Mouse (Mus musculus): Measurements from ENCODE around the gene Mapkapk5. TPM values are rescaled to one million over a fixed set of nuclear protein-coding genes. Genes with fewer than 3 reads are reported as not detected.

Gene Mapkapk5
- polyA plus RNA-seq (2014; fragmentation: Illumina TruSeq; extraction: RNeasy Lipid Tissue Mini Kit (QIAGEN cat#74804); ENCODE audit: low read depth, low replicate concordance) = 84.6 TPM

GRCm38 (mm10) chr5:121545793-121546529 lies at the start of gene Mapkapk5:
Gene Mapkapk5, minus strand, starts transcription at chr5:121545905.

DNA sequence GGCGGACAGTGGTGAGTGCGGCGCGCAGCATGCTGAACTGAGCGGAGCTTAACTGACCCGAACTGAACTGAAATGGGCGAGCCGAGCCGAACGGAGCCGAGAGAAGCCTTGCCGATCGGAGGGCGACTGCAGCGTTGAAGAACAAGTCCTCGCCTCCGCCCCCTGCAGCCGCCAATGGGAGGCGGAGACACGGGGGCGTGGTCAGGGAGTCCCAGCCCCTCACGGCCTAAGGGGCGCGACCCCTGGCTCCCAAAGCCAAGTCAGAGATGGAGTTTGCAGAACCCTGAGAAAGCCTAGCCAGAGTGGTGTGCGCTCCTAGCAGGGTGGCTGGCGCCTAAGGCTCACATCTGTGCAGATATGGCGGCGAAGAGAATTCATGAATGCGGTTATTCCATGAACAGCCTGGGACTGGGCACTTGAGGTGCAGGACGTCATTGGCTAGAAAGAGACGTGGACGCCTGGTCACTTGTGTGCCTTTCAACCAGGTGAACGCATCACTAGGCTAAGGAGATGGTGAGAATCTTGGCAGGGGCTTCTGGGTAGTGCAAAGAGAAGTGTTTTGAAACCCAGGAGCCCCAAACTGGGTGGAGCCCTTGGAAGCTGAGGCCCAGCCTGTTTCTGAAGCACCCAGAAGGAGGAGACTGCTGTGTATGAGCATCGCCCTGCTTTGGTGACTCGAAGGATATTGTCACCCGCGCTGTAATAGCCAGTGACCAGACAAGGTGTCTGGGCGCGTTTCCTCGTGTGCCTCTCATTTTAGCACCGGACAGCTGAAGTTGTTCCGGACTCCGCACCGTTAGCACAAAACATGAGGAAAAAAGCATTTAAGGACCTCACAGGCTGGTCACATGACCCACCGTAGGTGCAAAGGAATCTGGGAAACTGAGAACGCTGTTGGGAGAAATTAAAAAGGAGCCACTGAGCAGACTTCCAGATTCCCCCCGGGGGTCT lies 48.0 kb upstream of the Mapkapk5 start, which contains the start of gene Aldh2:
TSS of gene Aldh2 (minus strand) at position 374 of the 951 bp plus-strand sequence.

GRCm38 (mm10) chr5:121544910-121545792 lies 554 bp downstream of the Mapkapk5 start, which contains the start of the genes Adam1a and Gm42878:
Gene Adam1a, minus strand, starts transcription at chr5:121545482.
Gene Gm42878, minus strand, starts transcription at chr5:121545482.

DNA sequence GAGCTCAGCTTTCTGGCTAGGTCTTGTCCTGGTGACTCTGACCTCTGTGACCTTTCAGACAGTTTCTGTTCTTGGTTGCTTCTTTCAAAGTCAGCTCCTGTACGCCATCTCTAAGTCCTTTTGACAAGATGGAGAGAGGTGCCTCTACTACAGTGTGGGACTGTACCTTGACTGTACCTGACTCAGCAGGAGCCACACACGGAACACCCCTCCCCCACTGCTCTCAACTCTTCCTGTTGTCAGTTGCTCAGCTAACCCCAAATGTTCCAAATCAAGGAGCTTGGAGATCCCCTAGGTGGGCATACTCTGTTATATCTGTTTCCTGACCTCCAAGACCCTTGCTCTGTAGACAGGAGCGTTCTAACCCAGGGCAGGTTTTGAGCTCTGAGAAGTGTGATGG lies 42.5 kb downstream of the Mapkapk5 start, which contains the start of gene Adam1b:
TSS of gene Adam1b (minus strand) at position 205 of the 400 bp plus-strand sequence.

Other genes starting within 250 kb of the Mapkapk5 start
- gene Trafd1, start 160.3 kb downstream of the Mapkapk5 start, polyA plus RNA-seq (2014; fragmentation: Illumina TruSeq; extraction: RNeasy Lipid Tissue Mini Kit (QIAGEN cat#74804); ENCODE audit: low read depth, low replicate concordance) = 24.5 TPM
- 27.3 TPM for gene Naa25, start 148.0 kb downstream of the Mapkapk5 start, polyA plus RNA-seq (2014; fragmentation: Illumina TruSeq; extraction: RNeasy Lipid Tissue Mini Kit (QIAGEN cat#74804); ENCODE audit: low read depth, low replicate concordance)
- not detected for gene Tmem116, start 94.0 kb downstream of the Mapkapk5 start, polyA plus RNA-seq (2014; fragmentation: Illumina TruSeq; extraction: RNeasy Lipid Tissue Mini Kit (QIAGEN cat#74804); ENCODE audit: low read depth, low replicate concordance)
- gene Erp29, start 93.4 kb downstream of the Mapkapk5 start, polyA plus RNA-seq (2014; fragmentation: Illumina TruSeq; extraction: RNeasy Lipid Tissue Mini Kit (QIAGEN cat#74804); ENCODE audit: low read depth, low replicate concordance) = 10.6 TPM
- not detected for gene Adam1b, start 42.5 kb downstream of the Mapkapk5 start, polyA plus RNA-seq (2014; fragmentation: Illumina TruSeq; extraction: RNeasy Lipid Tissue Mini Kit (QIAGEN cat#74804); ENCODE audit: low read depth, low replicate concordance)
- gene Adam1a, start 423 bp downstream of the Mapkapk5 start, polyA plus RNA-seq (2014; fragmentation: Illumina TruSeq; extraction: RNeasy Lipid Tissue Mini Kit (QIAGEN cat#74804); ENCODE audit: low read depth, low replicate concordance) = 4.4 TPM
- gene Gm42878, start 423 bp downstream of the Mapkapk5 start, polyA plus RNA-seq (2014; fragmentation: Illumina TruSeq; extraction: RNeasy Lipid Tissue Mini Kit (QIAGEN cat#74804); ENCODE audit: low read depth, low replicate concordance) = 1.9 TPM
- gene Aldh2, start 47.9 kb upstream of the Mapkapk5 start, polyA plus RNA-seq (2014; fragmentation: Illumina TruSeq; extraction: RNeasy Lipid Tissue Mini Kit (QIAGEN cat#74804); ENCODE audit: low read depth, low replicate concordance) = 22.8 TPM
- gene Acad12, start 73.0 kb upstream of the Mapkapk5 start, polyA plus RNA-seq (2014; fragmentation: Illumina TruSeq; extraction: RNeasy Lipid Tissue Mini Kit (QIAGEN cat#74804); ENCODE audit: low read depth, low replicate concordance) = 5.8 TPM
- gene Acad10, start 114.6 kb upstream of the Mapkapk5 start, polyA plus RNA-seq (2014; fragmentation: Illumina TruSeq; extraction: RNeasy Lipid Tissue Mini Kit (QIAGEN cat#74804); ENCODE audit: low read depth, low replicate concordance) = 1.3 TPM
- 32.3 TPM for gene Brap, start 114.7 kb upstream of the Mapkapk5 start, polyA plus RNA-seq (2014; fragmentation: Illumina TruSeq; extraction: RNeasy Lipid Tissue Mini Kit (QIAGEN cat#74804); ENCODE audit: low read depth, low replicate concordance)
- gene Atxn2, start 165.4 kb upstream of the Mapkapk5 start, polyA plus RNA-seq (2014; fragmentation: Illumina TruSeq; extraction: RNeasy Lipid Tissue Mini Kit (QIAGEN cat#74804); ENCODE audit: low read depth, low replicate concordance) = 193 TPM

Measured in sigmoid colon, adult 10 weeks (tissue).